Mouse (Mus musculus) gonadal fat pad, adult 2 months (tissue): ENCODE results near the gene Medag. TPM values are rescaled to one million over a fixed set of nuclear protein-coding genes. Genes with fewer than 3 reads are reported as not detected.

ENCODE experiments used
- DNase-seq: peaks from one replicate; pipeline ENCODE4 v3.0.0-alpha.2; 2012; ENCODE audit warnings: low read depth
- polyA plus RNA-seq: library from polyadenylated mRNA; depleted of rRNA; stranded (reverse); fragments of >200 nt; gene quantifications from 2 replicates; pipeline ENCODE4 v1.2.3, GENCODE M21; 2012

Medag gene
- polyA plus RNA-seq, 1 experiment: 13.6 TPM

GRCm38 (mm10) chr5:149382601-149383000 is 28.9 kb upstream of the Medag start:
- DNase-seq: no peak

DNA sequence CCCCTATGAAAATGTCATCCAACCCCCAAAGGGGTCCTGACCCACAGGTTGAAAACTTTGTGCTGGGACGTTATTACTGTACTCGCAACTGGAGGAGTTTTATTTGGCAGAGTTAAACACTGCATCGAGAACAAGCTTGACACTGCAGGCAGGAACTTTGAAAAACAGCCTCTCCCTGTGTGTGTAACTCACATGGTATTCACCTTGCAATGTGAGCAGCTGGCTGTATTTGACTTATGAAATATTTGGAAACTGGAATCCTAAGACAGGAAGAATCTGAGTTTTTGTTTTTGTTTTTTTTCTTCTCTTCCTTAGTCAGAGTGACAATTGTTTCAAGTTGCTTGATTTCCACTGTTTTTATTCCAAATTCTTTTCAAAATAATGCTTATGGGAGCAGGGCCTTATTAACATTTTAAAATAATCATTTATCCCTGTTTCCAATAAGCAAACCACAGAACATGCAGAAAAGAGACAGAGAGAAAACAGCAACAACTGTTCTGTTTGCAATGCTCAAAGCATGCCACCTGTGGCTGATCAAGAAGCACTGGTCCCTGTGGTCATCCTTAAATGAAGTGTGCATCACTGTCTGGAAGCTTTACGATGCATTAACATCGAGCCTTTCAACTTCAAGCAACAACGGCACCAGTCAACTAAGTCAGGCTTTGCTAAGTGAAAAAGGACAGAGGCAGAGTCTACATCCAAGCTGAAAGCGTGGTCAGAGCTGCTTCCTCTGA is 26.2 kb upstream of the Medag start:
- no peak for DNase-seq

GRCm38 (mm10) chr5:149386294-149386850 is 25.2 kb upstream of the Medag start:
- no peak for DNase-seq

DNA sequence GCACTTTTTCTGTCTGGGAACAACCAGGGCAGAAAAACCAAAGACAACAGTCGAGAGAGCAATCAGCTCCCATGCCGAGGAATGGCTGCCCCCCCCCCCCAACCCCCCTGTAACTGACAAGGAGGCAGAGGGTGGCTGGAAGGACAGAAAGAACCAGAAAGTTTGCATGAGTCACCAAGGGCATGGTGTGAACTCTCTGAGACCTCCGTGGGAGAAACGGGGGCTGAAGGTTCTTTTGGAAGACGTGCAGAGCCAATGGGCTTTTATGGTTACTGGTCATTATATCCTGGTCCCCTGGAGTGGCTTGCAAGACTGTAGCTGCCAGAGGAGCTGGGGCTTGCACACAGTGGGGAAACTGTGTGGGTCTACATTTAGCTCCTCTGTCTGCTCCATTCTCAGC is 22.6 kb upstream of the Medag start:
- no peak for DNase-seq

DNA sequence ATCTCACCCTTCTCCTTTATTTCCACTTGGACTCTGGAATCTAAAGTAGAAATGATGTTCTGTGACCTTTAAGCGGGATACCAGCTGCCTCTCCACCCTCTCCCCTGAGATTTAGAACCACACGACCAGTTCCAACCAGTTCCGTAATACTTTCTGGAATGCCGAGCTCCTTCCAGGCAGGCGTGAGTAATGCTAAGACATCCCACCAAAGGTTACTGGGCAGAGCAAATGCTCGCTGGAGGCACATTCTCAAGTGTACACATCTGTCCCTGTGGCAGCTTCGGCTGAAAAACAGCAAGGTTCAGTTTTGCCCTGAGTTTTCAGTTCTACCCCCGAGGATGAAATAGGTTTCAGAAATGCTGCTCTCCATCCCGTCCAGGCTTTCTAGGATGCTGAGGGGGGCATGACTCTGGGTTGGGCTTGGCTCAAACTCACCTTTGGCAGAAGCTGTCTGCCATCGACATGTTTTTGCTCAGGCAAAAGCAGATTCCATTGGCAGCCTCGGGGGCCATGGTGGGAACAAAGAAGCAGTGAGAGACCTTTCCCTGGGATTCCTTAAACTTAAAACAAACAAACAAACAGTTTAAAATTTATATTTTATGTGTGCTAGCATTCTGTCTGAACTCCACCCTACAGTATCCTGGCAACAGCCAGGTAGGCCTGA is 21.9 kb upstream of the Medag start:
- peak; percentile 49 for DNase-seq

DNA sequence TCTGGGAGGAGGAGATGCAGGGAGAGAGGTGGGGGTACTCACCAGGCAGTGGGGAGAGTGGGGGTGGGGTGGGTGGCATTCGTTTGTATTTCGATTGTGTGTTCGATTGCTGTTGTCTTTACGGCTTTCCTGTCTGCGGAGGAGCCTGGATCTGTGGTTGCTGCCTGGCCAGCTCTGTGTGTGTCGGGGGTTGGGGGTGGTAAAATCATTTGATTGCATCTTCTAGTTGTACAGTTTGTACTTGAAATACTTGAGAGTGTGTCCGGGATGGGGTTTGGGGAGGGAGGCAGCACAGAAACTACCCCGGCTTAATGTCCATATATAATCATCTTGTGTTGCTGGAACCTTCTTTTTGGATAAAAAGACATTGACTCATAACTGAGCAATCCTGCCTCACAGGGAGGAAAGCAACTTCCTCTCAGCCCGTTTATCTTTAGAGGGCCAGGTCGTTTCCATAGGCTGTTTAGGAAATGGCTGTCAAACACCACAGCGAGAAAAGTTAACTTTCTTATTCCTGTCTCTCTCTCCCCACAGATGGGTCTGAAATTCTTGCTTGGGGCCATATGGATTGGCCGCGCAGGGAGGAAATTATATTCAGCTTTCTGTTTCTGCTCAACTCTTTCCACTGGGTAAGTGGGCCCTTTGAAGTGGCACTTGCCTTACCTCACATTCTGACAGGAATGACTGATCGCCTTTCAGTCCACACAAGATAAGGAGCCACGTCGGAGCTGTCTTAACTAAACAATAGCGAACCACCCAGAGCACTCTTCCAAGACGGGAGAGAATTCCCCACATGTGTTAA is 19.8 kb upstream of the Medag start:
- no peak for DNase-seq

DNA sequence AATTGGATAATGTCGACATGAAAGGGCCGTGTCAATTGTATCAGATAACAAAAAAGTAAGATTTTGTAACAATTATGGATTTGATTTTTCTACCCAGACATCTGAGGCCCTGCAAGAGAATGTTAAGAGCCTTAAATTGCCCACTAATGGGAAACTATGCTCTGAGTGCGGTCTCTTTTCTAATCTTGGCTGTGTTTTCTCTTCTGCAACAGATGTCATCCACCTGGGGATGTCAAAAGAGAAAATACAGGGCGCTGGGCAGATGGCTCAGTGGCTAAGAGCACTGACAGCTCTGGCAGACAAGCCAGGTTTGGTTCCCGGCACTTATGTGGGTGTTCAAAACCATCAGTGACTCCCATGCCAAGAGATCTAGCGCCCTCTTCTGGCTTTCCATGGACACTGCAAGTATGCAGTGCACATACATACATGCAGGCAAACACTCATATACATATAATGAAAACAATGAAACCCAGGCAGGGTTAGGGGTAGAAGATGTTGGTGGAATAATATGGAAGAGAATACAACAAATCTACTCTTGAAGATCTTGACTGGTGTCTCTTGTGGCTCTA is 19.0 kb upstream of the Medag start:
- no peak for DNase-seq

GRCm38 (mm10) chr5:149401446-149401975 is 10.0 kb upstream of the Medag start:
- DNase-seq: no peak

DNA sequence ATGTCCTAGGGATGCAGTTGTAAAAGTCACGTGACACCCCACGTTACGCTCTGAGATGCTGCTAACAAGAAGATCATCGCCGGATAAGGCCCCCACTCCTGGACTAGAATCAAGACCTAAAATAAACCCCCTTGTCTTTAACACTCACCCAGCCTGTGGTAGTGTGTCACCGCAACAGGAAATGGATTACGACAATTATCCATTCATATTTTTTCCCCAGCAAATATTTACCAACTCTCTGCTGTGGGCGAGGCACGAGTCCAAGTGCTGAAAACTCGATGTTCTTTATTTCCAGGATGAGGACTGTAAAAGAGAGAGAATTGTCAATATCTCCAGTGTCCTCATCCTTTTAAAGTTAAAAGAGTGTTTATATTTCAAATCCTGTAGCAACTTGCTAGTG is 9.5 kb upstream of the Medag start:
- no peak for DNase-seq

DNA sequence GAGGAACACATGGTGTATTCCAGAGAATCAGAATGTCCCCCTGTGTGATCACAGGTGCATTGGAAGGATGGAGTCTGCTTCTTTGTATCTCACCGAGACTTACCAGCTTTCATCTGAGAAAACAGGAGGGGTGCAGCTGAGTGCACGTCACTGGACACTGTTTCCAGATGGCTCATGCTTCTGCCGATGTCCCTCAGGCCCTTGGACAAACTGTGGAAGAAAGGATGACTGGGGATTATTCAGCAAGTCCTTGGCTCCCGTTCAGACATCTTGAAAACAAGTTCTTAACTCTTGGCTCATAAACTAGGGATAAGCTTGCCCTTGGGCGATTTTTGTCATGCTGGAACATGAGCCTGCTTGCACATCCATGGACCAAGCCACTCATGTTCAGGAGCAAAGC is 8.2 kb upstream of the Medag start:
- DNase-seq: peak; percentile 95

- DNase-seq: no peak
Measured at GRCm38 (mm10) chr5:149404710-149405109, 6.8 kb upstream of the Medag start.

GRCm38 (mm10) chr5:149406791-149407276 is 4.7 kb upstream of the Medag start:
- no peak for DNase-seq

DNA sequence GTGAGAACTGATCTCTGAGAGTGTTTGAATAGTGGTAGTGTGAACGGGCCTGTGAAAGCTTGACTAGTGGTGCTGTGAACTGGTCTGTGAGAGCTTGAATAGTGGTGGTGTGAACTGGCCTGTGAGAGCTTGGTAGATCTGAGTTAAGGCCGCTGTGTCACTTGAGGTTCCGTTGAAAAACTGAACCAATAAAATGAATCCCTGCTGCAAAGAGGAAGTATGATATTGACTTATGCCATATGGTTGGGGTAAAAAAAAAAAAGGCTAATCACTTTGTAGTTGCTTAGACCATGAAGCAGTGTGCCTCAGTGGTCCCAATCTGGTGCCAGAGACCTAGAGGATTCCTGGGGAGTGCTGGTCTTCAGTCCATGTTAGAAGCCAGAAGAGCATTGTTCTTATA is 2.0 kb upstream of the Medag start:
- no peak for DNase-seq

DNA sequence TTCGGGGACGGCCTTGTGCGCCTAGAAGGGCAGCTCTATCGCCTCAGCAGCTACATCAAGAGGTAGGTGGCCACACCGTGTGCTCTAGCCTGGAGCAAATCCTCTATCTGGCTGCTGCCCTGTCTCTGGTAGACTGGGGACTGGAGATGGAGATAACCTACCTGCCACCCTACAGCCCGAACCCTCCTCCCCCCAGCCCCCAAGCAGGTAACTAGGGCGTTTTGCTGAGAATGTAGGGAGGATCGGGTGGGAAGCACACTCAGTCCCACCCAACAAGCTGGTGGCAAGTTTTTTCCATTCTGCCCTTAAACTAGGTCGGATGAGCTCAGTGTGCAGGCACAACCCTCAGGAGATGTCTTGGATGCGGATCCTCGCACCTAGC is 636 bp downstream of the Medag start:
- no peak for DNase-seq

DNA sequence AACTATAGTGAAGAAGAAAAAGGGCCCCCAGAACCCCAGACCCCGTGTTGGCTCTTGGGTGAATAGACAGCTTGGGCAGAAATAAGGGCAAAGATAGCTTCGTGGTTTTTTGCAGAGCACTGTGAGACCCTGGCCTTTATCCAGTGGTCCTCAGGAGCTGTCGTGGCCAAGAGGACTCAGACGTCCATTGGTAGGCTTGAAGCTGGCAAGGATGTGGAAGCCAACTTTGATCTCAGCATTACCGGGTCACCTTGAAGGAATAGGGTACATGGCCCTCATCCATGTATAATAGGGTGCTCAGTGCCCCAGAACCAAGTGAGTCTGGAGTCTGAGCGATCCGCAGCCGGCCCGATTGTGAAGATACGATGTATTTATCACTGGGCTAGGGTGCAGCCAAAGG is 1.1 kb downstream of the Medag start:
- no peak for DNase-seq

DNA sequence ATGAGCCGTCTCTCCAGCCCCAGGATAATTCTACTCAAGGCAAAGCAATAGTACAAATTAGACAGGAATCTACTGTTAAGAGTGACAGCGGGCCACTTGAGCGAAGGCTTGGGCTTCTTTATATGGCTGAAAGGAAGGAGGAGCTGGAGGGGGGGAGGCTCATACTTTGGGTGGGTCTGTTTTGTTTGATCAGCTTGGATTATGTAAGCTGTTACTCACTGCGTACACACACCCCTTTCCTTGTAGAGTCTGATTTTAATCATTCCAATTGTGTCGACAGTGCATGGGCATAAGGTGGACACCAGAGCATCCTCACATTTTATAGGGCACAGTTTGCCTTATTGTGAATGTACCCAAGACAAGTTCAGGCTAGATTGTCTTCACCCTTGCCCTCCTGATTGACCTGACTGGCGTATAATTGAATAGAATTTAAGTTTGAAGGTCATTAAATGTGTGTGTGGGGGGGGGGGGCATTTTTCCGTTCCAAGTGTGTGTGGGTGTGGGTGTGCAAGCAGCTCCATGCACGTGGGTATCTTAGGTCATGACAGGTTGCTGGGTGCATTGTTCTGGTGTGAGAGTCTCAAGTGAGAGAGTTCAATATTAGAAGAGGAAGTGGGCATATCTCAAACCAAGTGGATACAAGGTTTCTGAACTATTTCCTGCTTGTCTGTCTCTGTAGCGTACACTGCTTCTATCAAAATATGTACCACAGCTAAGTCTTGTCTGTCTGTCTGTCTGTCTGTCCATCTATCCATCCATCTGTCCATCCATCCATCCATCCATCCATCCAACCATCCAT is 3.0 kb downstream of the Medag start:
- no peak for DNase-seq

DNA sequence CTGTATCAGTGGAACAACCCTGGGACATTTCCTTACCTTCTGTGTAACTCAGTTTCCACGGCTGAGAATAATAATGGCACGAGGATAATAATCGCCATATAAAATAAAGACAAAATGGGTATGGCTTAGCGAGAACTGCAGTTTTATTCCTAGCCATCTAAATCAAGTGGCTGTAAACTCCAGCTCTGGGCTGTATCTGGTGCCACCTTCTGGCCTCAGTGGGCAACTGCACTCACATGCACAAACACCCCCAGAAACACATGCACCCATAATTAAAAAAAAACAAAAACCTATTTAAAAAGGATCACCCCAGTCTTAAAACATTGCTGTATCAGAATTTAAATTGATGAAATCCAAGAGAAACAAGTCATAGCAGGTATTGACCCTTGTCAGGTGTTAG is 5.8 kb downstream of the Medag start:
- DNase-seq: no peak

DNA sequence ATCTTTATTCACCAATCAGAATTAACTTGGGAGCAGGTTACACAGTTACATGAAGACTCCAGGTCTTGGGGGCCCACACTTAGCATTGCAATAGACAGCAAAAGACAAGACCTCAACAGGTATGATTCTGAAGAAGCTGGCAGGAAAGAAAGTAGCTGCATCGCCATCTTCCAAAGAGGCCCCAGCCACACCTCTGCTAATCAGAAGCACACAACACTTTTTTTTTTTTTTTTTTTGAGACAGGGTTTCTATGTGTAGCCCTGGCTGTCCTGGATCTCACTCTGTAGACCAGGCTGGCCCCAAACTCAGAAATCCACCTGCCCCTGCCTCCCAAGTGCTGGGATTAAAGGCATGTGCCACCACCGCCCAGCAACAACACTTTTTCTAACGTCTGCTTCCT is 15.0 kb downstream of the Medag start:
- no peak for DNase-seq

GRCm38 (mm10) chr5:149427277-149428060 is 15.9 kb downstream of the Medag start:
- DNase-seq: no peak

- no peak for DNase-seq
Measured at GRCm38 (mm10) chr5:149428347-149428746, 16.8 kb downstream of the Medag start.
